Mouse (Mus musculus): ENCODE measurements around the gene Cdadc1. TPM values are rescaled to one million over a fixed set of nuclear protein-coding genes. Genes with fewer than 3 reads are reported as not detected.
"Not testable (repeated sequence)": the region's sequence is repeated elsewhere in the genome, so short reads cannot be mapped to it uniquely, and the experiment has no call there.

The Cdadc1 gene
- polyA plus RNA-seq, 1 experiment: 29.8 TPM

DNA sequence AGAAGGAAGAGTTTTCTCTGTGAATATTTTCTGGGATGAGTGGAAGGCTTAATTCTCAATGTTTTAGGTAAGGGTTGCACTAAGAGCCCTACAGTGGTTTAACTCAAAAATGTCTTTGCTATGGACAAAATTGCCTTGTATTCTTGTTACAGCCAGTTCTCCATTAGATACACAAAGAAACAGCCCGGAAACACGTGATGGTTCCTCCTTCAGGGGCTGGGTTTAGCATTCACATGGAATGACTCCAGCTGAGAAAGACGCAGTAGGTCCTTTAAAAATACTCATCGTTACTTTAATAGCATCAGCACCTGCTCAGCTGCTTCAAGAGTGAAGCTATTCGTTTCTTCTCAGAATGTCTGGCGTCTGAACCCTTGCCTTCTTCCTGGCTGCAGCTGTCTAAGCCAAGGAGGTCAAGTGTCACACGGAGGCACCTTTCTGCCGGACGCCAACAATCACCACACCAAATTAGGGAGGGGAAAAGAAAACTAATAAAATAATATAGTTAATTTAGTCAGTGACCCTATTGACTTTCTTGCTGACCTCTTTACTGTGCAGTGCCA lies 26.6 kb upstream of the Cdadc1 start:
- Histone ChIP-seq H3K27ac (ENCODE audit: insufficient read depth, low read length) (no peak overlapping the region), H3K4me1 (ENCODE audit: control insufficient read depth, insufficient read depth, low read length) (no peaks in the 10 kb centered on the region), H3K4me3 (ENCODE audit: insufficient read depth, low read length) (no peak overlapping the region)
- no peak for TF ChIP-seq POLR2A (IDR thresholded peaks at IDR 0.05; ENCODE audit: extremely low read depth, insufficient read depth, low read length)
- no peak for TF ChIP-seq CTCF (IDR thresholded peaks at IDR 0.05; ENCODE audit: extremely low read depth, insufficient read depth, low read length)

DNA sequence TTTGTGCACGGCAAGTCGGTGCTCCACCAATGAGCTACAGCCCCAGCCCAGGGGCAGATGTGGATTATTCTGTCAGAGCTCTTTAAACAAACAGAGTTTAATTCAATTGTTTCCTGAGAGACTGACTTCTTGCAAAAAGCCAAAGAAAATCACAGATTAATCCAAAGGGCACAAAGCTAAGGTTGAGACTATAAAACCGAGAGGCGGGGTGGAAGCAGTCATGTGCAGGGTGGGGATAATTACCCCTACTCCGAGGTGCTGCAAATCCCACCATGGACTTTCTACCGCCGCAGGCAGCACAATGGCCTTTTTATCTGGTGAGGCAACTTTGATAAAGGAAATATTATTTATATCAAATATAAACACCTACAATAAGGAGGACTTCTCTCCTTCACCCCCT lies 19.0 kb upstream of the Cdadc1 start:
- Histone ChIP-seq H3K4me1 (ENCODE audit: control insufficient read depth, insufficient read depth, low read length) (no peaks in the 10 kb centered on the region), H3K27ac (ENCODE audit: insufficient read depth, low read length) (no peak overlapping the region), H3K4me3 (ENCODE audit: insufficient read depth, low read length) (no peak overlapping the region)
- no peak for TF ChIP-seq CTCF (IDR thresholded peaks at IDR 0.05; ENCODE audit: extremely low read depth, insufficient read depth, low read length)
- TF ChIP-seq POLR2A (IDR thresholded peaks at IDR 0.05; ENCODE audit: extremely low read depth, insufficient read depth, low read length): no peak

DNA sequence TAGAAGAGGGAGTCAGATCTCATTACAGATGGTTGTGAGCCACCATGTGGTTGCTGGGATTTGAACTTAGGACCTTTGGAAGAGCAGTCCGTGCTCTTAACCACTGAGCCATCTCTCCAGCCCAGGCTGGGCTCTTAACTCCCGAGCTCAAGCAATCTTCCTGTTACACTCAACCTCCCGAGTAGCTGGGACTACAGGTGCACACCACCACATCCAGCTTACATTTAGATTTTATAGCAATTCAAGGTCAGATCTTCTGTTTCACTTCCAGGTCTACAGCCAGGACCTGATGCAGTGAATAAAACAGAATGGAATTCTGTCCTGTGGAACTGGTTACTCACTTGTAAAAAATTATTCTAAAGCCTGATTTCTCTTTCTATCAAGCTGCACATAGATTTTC lies 16.4 kb upstream of the Cdadc1 start:
- not testable (repeated sequence) for H3K4me1 ChIP-seq (ENCODE audit: control insufficient read depth, insufficient read depth, low read length); H3K27ac ChIP-seq (ENCODE audit: insufficient read depth, low read length); H3K4me3 ChIP-seq (ENCODE audit: insufficient read depth, low read length)

DNA sequence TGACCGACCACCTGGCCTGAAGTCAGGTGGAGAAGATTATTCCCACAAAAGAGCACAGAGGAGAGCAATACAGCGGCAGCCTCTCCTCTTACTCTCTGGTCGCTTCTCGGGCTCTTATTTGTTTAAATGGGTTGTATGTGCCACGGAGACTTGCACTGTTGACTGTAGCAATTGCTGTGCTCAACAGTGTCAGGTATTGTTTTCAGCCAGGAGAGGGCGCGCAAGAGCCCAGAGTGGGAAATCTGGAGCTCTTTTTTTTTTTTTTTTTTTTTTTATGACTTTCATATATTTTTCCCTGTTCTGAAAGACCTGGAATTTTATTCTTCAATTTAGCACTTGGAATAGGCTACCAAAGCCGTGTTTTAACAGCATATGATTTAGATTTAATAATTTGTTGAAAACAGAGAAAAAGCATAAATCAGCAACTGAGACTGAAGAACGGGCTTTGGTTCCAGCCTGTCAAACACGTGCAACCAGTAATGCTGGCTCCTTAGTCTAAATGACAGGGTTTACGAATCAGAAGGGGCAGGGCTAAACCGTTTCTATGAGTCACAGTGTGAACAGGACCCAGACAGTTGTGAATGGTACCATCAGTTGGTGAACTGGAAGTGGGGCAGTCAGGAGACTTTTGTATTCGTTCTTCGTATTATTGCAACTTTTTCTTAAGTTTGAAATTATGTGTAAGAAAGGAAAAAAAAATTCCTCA lies 15.3 kb upstream of the Cdadc1 start:
- TF ChIP-seq POLR2A (IDR thresholded peaks at IDR 0.05; ENCODE audit: extremely low read depth, insufficient read depth, low read length) (no peak), CTCF (IDR thresholded peaks at IDR 0.05; ENCODE audit: extremely low read depth, insufficient read depth, low read length) (peak; percentile 52; the same call in 1 of the 2 replicates)
- no peaks in the 10 kb centered on the region for H3K4me1 ChIP-seq (ENCODE audit: control insufficient read depth, insufficient read depth, low read length)

DNA sequence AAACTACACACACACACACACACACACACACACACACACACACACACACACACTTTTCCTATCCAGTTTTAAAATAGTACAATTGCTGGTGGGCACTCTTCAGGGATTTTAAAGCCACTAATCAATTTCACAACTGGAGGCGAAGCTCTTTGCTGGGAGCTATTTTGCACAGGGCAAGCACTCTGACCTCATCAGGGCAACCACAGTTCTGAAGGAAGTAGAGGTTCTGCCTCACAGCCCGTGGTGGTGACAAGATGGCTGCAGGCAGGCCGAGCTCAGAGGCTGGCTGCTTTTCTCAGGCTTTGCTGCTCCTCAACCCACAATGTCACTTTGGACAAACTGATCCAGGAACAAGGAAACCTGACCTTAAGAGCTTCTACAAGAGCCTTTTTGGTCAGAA lies 9.3 kb upstream of the Cdadc1 start:
- H3K27ac ChIP-seq (ENCODE audit: insufficient read depth, low read length): no peak overlapping the region

More for the DNA sequence above, 15.3 kb upstream of the Cdadc1 start:
- Histone ChIP-seq H3K4me3 (ENCODE audit: insufficient read depth, low read length) (no peak overlapping the region), H3K27ac (ENCODE audit: insufficient read depth, low read length) (no peak overlapping the region)

DNA sequence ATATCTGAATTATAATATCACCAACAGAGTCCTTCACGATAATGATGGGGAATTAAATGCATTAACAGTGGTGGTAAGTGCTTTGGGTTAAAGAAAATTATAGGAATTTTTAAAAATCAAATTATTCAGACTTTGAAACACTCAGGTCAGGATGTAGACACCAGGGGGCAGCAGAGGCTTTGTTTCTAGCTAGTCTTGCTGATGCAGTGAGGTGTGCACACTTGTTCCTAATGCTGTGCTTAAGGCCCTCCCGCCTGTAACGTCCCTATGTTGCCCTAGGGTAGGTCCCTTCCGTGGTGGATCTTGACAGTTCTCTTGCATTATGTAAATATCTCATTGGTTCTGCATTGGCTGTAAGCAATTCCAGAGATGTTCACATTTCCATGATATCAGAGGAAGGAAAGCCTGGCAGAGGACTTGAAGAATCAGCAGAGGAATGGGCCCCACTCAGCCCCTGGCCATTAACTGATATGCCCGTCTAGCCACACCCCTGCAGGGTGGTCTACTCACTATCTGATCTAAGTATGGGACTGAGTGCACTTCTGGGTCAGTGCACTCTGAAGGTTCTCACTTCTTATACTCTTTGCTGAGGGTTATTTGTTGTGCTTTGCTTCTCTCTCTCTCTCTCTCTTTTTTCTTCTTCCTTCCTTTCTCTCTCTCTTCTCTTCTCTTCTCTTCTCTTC lies 8.1 kb upstream of the Cdadc1 start:
- Histone ChIP-seq H3K27ac (ENCODE audit: insufficient read depth, low read length) (no peak overlapping the region), H3K4me1 (ENCODE audit: control insufficient read depth, insufficient read depth, low read length) (no peaks in the 10 kb centered on the region), H3K4me3 (ENCODE audit: insufficient read depth, low read length) (no peak overlapping the region)
- TF ChIP-seq POLR2A (IDR thresholded peaks at IDR 0.05; ENCODE audit: extremely low read depth, insufficient read depth, low read length): no peak
- peak; percentile 73 for TF ChIP-seq CTCF (IDR thresholded peaks at IDR 0.05; ENCODE audit: extremely low read depth, insufficient read depth, low read length)

More for the DNA sequence above, 9.3 kb upstream of the Cdadc1 start:
- Histone ChIP-seq H3K4me1 (ENCODE audit: control insufficient read depth, insufficient read depth, low read length) (no peaks in the 10 kb centered on the region), H3K4me3 (ENCODE audit: insufficient read depth, low read length) (no peak overlapping the region)
- no peak for TF ChIP-seq CTCF (IDR thresholded peaks at IDR 0.05; ENCODE audit: extremely low read depth, insufficient read depth, low read length)

DNA sequence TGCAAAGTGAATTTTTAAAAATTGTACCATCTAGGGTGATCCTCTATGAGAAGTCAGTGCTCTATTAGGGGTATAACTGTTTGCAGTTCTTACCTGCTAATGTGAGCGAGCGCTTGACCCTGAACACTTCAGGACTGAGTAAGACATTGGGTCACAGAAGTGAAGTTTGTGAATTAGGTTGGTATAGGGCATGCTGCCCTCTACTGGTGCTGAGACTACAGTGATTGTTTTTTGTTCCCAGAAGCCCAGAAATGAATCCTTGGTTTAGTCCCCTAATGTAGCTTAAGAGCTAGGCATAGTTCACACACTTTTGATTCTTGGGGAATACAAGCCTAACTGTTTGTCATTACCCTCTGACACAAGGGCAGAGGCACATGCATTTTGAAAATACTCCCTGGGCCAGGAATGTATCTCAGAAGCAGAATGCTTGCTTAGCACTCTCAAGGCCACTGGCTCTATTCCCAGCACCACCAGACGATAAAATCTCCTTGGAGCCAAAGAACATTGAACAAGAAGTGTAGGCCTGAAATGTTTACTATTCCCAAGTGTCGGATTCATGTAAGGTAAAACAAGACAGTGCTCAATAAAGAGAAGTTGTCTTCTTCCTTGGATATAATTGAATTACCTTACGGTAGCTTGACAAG lies 6.4 kb upstream of the Cdadc1 start:
- H3K27ac ChIP-seq (ENCODE audit: insufficient read depth, low read length): no peak overlapping the region
- H3K4me1 ChIP-seq (ENCODE audit: control insufficient read depth, insufficient read depth, low read length): no peaks in the 10 kb centered on the region
- no peak overlapping the region for H3K4me3 ChIP-seq (ENCODE audit: insufficient read depth, low read length)
- no peak for TF ChIP-seq POLR2A (IDR thresholded peaks at IDR 0.05; ENCODE audit: extremely low read depth, insufficient read depth, low read length)
- TF ChIP-seq CTCF (IDR thresholded peaks at IDR 0.05; ENCODE audit: extremely low read depth, insufficient read depth, low read length): peak; percentile 25; the same call in 1 of the 2 replicates

DNA sequence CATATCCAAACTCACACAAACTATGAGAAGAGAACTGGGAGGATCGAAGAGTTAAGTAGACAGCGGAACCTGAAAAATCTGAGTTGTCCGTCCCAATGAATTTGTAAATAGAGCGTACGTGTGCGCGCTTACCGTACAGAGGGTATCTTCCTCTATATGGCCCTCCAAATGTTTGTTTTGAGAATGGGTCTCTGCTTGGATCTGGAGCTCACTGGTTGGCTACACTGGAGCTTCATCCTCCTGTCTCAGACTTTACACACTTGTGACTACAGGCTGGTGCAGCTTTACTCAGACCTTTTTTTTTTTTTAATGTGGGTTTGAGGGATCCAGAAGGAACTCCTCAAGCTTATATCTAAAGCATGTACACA lies 485 bp upstream of the Cdadc1 start:
- Histone ChIP-seq H3K4me3 (ENCODE audit: insufficient read depth, low read length) (peak overlapping the region; percentile 60), H3K4me1 (ENCODE audit: control insufficient read depth, insufficient read depth, low read length) (no peaks in the 10 kb centered on the region; the same call in 1 of the 2 replicates)
- TF ChIP-seq CTCF (IDR thresholded peaks at IDR 0.05; ENCODE audit: extremely low read depth, insufficient read depth, low read length) (no peak), POLR2A (IDR thresholded peaks at IDR 0.05; ENCODE audit: extremely low read depth, insufficient read depth, low read length) (no peak)

DNA sequence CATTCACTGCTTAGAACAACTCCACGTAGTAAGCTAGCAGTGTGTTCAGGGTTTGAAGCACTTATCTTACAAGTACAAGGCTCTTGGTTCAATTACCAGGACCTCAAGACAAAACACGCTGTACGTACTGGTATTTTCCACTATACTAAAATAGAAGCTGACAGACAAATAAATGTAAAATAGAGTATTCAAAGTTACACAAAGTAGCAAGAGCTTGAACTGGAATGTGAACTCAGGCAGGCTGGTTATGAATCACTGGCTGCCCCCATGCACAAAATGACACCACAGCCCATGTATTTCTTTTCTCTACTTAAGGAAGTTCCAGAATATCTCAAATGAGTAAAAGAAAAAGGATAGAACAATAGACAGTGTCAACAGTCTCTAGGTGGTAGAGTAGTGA lies 2.8 kb downstream of the Cdadc1 start:
- Histone ChIP-seq H3K27ac (ENCODE audit: insufficient read depth, low read length) (no peak overlapping the region), H3K4me1 (ENCODE audit: control insufficient read depth, insufficient read depth, low read length) (no peaks in the 10 kb centered on the region; the same call in 1 of the 2 replicates), H3K4me3 (ENCODE audit: insufficient read depth, low read length) (no peak overlapping the region)
- no peak for TF ChIP-seq POLR2A (IDR thresholded peaks at IDR 0.05; ENCODE audit: extremely low read depth, insufficient read depth, low read length)
- TF ChIP-seq CTCF (IDR thresholded peaks at IDR 0.05; ENCODE audit: extremely low read depth, insufficient read depth, low read length): no peak

More for the DNA sequence above, 485 bp upstream of the Cdadc1 start:
- peak overlapping the region; percentile 8; the same call in 1 of the 2 replicates for H3K27ac ChIP-seq (ENCODE audit: insufficient read depth, low read length)
